Mouse (Mus musculus): Measurements from ENCODE around the gene Ambn.
"Not testable (repeated sequence)": the region's sequence is repeated elsewhere in the genome, so short reads cannot be mapped to it uniquely, and the experiment has no call there.

Gene Ambn

DNA sequence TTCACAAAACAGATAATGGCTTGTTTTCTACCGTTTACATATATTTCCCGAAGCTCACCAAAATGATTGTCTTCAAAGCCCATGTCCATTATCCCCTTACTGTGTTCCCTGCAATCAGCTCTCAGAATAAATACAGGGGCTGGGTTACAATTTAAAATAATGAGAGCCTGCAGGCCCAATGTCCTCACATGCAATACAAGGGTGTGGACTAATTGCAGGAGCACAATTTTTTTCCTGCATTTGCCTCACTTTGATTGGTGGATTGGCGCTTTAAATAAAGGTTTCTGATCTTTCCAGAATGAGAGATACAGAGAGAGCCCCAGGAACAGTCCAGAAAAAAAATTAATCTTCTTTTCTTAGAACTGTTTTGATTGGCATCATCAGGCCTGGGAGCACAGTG is at the start of gene Ambn:
Gene Ambn, plus strand, starts transcription at position 301 of the 400 bp plus-strand sequence.
- DNase-seq (ENCODE audit: low spot score) = no peak

DNA sequence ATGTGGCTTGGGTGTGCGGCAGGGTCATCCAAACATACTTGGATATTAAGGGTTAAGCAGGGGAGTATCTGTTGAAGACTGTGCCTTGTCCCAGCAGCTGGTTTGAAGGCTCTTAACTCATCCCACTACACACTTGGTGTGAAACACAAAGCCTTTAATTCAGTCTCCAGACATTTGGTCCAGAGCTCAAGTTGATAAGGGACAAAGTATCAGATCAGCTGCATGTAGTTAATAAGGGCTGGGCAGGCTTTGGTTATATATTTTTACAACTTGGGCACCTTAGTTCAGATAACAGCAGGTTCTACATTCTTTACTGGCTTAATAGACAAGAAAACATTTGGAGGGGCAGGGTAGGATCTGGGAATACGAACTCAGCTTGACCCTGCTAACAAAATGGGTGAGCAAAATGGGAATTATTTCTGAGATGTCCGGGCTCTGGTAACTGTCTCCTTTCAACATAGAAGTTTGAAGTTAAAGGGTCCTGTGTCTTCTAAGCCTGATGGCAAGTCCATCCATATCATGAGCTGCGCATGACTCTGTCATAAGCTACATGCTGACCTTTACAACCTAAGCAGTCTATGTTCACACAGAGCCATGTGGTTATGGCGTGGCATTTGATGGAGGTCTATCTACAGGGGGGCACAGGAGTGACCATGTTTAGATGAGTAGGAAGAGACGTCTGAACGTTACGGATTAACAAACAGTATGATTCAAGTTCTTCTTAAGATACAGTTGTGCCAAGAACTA is 35.3 kb upstream of the Ambn start:
- no peak for DNase-seq (ENCODE audit: low spot score)

DNA sequence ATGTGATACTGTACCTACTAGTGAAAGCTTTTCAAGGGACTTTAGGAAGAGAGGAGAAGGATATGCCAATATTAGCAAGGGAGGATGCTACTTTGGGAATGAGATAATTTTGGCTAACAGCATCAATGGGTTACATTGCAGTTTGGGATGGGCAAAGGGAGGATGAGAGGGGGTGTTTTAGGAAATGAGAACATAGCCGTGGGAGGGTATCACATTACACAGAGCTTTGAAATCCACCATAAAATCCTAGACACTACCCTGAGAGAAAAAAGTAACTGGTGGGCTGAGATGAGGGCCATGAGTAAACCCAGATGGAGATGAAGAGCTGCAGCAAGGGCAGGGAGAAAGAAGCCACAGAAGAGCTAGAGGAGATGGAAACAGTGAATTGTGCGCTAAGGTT is 30.9 kb upstream of the Ambn start:
- not testable (repeated sequence) for DNase-seq (ENCODE audit: low spot score)

DNA sequence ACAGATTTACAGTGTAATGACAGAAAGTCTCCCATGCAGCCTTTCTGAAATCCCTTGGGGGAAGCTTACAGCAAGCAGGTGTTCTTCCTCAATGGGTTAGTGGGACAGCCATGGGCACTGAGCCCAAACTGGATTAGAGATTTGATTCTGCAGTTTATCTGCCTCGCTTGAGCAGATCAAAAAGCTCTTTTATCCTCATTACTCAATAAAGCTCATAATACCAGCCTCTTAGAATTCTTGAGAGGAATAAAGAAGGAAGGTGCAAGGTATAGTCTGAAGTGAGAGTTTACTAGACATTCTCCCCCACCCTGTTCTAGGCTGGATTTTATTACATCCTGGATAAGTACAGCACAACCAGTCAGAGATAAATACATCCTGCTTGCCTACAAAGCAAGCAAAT is 29.0 kb upstream of the Ambn start:
- no peak for DNase-seq (ENCODE audit: low spot score)

DNA sequence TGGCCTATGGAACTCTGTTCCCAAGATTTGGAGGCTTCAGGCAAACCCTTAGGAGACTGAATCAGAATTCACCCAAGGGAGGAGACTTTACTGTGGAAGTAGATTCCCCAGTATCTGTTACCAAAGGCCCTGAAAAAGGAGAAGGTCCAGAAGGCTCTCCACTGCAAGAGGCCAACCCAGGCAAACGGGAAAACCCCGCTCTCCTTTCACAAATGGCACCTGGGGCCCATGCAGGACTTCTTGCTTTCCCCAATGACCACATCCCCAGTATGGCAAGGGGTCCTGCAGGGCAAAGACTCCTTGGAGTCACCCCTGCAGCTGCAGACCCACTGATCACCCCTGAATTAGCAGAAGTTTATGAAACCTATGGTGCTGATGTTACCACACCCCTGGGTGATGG is 11.7 kb downstream of the Ambn start:
- no peak for DNase-seq (ENCODE audit: low spot score)

DNA sequence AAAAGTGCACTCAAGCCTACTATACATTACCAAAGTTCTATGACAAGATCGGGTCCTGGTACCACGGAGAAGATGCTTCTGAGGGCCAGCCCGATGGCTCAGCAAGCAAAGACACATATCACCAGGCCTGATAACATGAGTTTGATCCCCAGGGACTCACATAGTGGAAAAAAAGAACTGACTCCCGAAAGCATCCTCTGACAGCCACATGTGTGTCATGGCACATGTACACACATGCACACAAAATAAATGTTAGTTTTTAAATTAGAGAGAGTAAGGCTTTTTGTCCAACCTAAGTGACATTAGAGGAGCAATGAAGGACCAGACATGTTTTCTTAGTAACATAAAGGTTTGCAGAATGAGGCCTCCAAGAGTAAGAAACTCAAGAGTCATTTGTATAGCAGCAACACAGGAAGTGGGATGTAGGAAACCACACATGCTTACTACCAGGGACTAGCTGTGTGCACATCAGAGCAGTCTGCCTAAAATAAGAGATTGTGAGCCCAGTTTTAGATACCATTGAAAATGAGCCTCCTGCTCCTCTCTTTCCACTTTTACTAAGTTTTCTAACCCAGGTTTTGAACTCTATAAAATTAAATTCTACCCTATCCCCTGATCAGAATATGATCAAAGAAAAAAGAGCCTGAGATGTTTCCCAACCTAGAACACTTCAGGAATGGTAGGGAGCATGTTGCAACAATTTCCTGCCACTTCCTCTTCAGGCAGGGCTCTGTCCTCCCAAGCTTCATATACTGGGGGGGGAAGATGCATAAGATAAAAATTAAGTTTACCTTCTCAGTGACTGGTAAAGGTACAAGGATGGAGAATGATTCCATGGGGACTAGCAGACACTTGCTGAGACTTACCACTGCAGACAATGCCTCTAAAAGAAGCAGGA is 13.3 kb downstream of the Ambn start:
- no peak for DNase-seq (ENCODE audit: low spot score)

DNA sequence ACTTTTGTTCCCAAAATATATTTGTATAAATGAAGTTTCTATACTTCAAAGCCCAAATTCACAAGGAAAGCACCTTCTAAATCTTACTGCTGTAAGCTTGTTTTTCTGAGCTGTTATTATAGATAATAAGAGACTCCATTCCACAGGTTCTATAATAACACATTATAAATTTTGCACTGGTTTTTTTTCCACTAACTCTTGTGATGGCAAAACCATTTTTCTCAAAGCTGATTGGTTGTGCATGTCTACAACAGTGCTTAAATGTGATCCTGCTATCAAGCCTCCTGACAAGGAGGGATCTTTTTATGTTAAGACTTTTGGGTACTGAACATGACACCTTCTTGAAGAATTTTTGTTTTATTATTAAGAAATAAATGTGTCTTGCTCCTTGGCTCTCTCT is 31.9 kb downstream of the Ambn start, which contains the start of gene Enam:
Gene Enam, plus strand, starts transcription at position 301 of the 400 bp plus-strand sequence.
- no peak for DNase-seq (ENCODE audit: low spot score)

DNA sequence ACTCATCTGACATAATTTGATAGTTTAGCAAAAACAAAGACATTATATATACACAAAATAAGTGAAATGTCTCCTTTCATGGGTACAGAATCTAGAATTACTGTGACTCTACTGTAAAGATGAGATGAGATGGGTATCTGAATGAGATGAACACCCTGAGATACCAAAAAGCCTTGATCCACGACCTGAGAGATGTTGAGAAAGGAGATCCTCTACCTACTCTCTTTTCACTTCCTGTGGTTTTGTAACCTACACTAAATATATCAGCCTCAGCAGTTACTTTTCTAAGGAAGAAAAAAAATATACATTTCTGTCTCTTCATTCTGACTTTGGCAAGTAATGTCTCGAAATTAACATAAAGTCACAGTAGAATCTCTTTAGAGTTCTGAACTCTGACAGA is 33.2 kb downstream of the Ambn start:
- no peak for DNase-seq (ENCODE audit: low spot score)

DNA sequence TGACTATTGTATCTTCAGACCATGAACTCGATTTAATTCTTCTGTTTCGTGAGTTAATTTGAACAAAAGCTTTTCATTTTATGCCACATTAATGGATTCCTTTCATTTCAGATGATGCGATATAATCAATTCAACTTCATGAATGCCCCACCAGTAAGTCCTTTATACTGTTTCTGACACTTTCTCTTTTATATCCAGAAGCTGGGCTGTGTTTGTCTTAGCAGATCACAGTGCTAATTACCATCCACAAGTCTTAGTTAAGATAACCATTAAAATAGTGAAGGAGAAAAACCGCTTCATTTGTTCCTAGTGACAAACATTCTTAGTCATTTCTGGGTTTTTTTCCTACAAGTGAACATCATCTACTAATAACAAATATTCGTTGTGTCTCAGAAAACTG is 35.3 kb downstream of the Ambn start:
- DNase-seq (ENCODE audit: low spot score) = no peak

DNA sequence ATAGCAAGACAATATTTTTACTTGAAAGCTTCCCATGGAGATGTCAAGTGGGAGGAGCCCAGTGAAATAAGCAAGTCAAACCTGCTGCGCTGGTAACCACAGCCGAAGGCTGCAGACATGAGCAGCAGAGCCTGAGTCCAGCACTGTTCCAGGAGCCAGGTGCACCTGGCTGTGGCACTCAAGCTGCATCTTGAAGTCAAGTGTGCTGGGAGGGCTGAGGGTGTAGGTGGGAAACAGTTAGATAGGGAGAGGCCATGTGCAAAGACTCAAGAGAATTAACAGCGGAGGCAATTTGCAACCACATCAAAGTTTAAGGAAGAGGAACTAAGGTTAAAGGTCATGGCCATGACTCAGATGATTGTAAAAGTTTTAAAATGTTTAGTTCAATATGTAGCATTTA is 44.0 kb downstream of the Ambn start:
- DNase-seq (ENCODE audit: low spot score) = no peak

DNA sequence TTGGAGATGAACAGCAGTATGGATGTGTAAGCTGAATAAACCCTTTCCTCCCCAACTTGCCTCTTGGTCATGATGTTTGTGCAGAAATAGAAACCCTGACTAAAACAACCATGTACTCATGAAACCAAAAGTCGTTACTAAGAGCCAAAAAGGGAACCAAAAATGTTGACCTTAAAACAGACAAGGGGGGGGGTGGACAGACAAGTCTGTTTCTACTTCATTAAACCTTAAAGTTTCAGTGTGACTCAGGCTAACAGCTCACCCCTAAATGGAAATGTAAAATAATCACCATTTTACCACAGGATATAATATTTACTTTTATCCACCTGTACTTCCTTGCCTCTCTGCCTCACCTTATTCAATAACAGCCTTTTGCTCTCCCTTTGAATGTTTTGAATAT is 52.8 kb downstream of the Ambn start:
- DNase-seq (ENCODE audit: low spot score) = no peak

DNA sequence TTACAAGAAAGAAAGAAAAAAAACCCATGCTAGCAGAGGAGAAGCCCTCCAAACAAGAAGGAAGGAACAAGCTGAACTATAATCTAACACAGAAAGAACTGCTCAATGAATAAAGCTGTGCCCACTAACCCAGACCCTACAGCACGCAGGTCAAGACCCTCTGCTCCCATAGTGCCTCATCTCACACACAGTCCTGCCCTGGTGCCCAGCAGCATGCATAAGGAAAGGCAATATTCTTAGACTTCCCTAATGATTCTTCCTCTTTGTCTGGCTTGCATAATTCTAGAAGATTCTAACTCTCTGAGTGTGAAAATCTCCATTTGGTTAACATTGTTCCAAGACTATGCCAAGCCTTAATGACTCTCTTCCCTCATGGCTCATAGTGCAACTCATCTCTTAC is 53.2 kb downstream of the Ambn start:
- no peak for DNase-seq (ENCODE audit: low spot score)

All from ovary, adult 18-20 months (tissue).